Mouse (Mus musculus): ENCODE results near the gene Tbc1d15. TPM values are rescaled to one million over a fixed set of nuclear protein-coding genes. Genes with fewer than 3 reads are reported as not detected.
"Not testable (repeated sequence)": the region's sequence is repeated elsewhere in the genome, so short reads cannot be mapped to it uniquely, and the experiment has no call there.

Tbc1d15 gene
- polyA plus RNA-seq, 1 experiment from 2014 or later = 44.7 TPM

- not testable (repeated sequence) for H3K27ac ChIP-seq; DNase-seq (ENCODE audit: extremely low spot score, low spot score); H3K9me3 ChIP-seq; H3K27me3 ChIP-seq (ENCODE audit: poor library complexity, severe bottlenecking); H3K4me3 ChIP-seq; H3K36me3 ChIP-seq (replicated peaks)
- H3K4me1 ChIP-seq = peaks cover 10% of the 10 kb centered on the region
- WGBS = 62% methylated on average over 6 of the region's 6 CpGs
These were observed 73.2 kb downstream of the Tbc1d15 start for GRCm38 (mm10) chr10:115178019-115178418.

- Histone ChIP-seq H3K27me3 (ENCODE audit: poor library complexity, severe bottlenecking) (no peaks in the 10 kb centered on the region), H3K36me3 (replicated peaks) (no peaks in the 10 kb centered on the region), H3K27ac (no peak overlapping the region), H3K9me3 (no peaks in the 10 kb centered on the region), H3K4me1 (peaks cover 10% of the 10 kb centered on the region), H3K4me3 (no peak overlapping the region)
- DNase-seq (ENCODE audit: extremely low spot score, low spot score) = no peak
- 59% methylated on average over 12 of the region's 12 CpGs for WGBS
These were observed 75.7 kb downstream of the Tbc1d15 start for GRCm38 (mm10) chr10:115175591-115175991.

GRCm38 (mm10) chr10:115173336-115173735, 77.9 kb downstream of the Tbc1d15 start:
- Histone ChIP-seq H3K36me3 (replicated peaks) (no peaks in the 10 kb centered on the region), H3K27me3 (ENCODE audit: poor library complexity, severe bottlenecking) (no peaks in the 10 kb centered on the region), H3K27ac (no peak overlapping the region), H3K4me1 (peaks cover 18% of the 10 kb centered on the region), H3K4me3 (no peak overlapping the region), H3K9me3 (no peaks in the 10 kb centered on the region)
- no peak for DNase-seq (ENCODE audit: extremely low spot score, low spot score)
- 88% methylated on average over 10 of the region's 10 CpGs for WGBS

- H3K9me3 ChIP-seq = no peaks in the 10 kb centered on the region
- H3K4me3 ChIP-seq = no peak overlapping the region
- no peak for DNase-seq (ENCODE audit: extremely low spot score, low spot score)
- H3K27ac ChIP-seq = no peak overlapping the region
- peaks cover 18% of the 10 kb centered on the region for H3K4me1 ChIP-seq
- no peaks in the 10 kb centered on the region for H3K27me3 ChIP-seq (ENCODE audit: poor library complexity, severe bottlenecking)
- 83% methylated on average over 8 of the region's 8 CpGs for whole genome bisulfite sequencing
- H3K36me3 ChIP-seq (replicated peaks) = no peaks in the 10 kb centered on the region
These were observed 79.9 kb downstream of the Tbc1d15 start for GRCm38 (mm10) chr10:115171351-115171818.

- Histone ChIP-seq H3K27ac (no peak overlapping the region), H3K27me3 (ENCODE audit: poor library complexity, severe bottlenecking) (no peaks in the 10 kb centered on the region), H3K9me3 (no peaks in the 10 kb centered on the region), H3K4me1 (peaks cover 17% of the 10 kb centered on the region), H3K4me3 (no peak overlapping the region), H3K36me3 (replicated peaks) (no peaks in the 10 kb centered on the region)
- no peak for DNase-seq (ENCODE audit: extremely low spot score, low spot score)
- 90% methylated on average over 7 of the region's 7 CpGs for WGBS
These were observed 80.5 kb downstream of the Tbc1d15 start for GRCm38 (mm10) chr10:115170496-115171350.

GRCm38 (mm10) chr10:115169410-115169809, 81.9 kb downstream of the Tbc1d15 start:
- 38% methylated on average over 9 of the region's 9 CpGs for WGBS
- Histone ChIP-seq H3K4me3 (no peak overlapping the region), H3K27me3 (ENCODE audit: poor library complexity, severe bottlenecking) (no peaks in the 10 kb centered on the region), H3K36me3 (replicated peaks) (no peaks in the 10 kb centered on the region), H3K9me3 (no peaks in the 10 kb centered on the region), H3K27ac (no peak overlapping the region), H3K4me1 (peaks cover 7% of the 10 kb centered on the region)
- DNase-seq (ENCODE audit: extremely low spot score, low spot score) = no peak

- H3K4me1 ChIP-seq = peaks cover 6% of the 10 kb centered on the region
- 0 out of 2 replicates have a peak, but pooled peaks cover 7% of the 10 kb centered on the region for H3K27me3 ChIP-seq (ENCODE audit: poor library complexity, severe bottlenecking)
- no peak for DNase-seq (ENCODE audit: extremely low spot score, low spot score)
- no peak overlapping the region for H3K4me3 ChIP-seq
- H3K36me3 ChIP-seq (replicated peaks) = no peaks in the 10 kb centered on the region
- H3K27ac ChIP-seq = no peak overlapping the region
- H3K9me3 ChIP-seq = no peaks in the 10 kb centered on the region
- 72% methylated on average over 5 of the region's 5 CpGs for WGBS
These were observed 91.0 kb downstream of the Tbc1d15 start for GRCm38 (mm10) chr10:115160289-115160688.

Other genes with a start within 250 kb of the Tbc1d15 start
- not detected in 2 replicates for gene Tph2, start 66.4 kb downstream of the Tbc1d15 start, polyA plus RNA-seq (2016; fragmentation: Nextera tagmentation; extraction: Ambion mirVana)
- gene Rab21, start 64.1 kb upstream of the Tbc1d15 start, polyA plus RNA-seq (2016; fragmentation: Nextera tagmentation; extraction: Ambion mirVana) = 3.0 and 3.1 TPM in 2 replicates
- gene Tmem19, start 111.0 kb upstream of the Tbc1d15 start, polyA plus RNA-seq (2016; fragmentation: Nextera tagmentation; extraction: Ambion mirVana) = 27.3 and 30.1 TPM in 2 replicates
- gene Thap2, start 133.0 kb upstream of the Tbc1d15 start, polyA plus RNA-seq (2016; fragmentation: Nextera tagmentation; extraction: Ambion mirVana) = 19.1 and 22.3 TPM in 2 replicates
- gene Zfc3h1, start 133.5 kb upstream of the Tbc1d15 start, polyA plus RNA-seq (2016; fragmentation: Nextera tagmentation; extraction: Ambion mirVana) = 14.7 and 18.0 TPM in 2 replicates